ENCODE assay signal across 8 mouse cellular contexts in genomic region chr6:128065982-128066381, GRCm38 (mm10).
A peak's percentile ranks its signal among the peaks of the same experiment; 100 is the strongest.
DNase-seq lines count a peak whose midpoint lies in the region; ATAC-seq lines count a peak whose summit lies in the region.

No protein-coding gene starts in this region.

- no peaks in the 10 kb centered on the region for H3K27me3 ChIP-seq in hindbrain, embryonic 12.5 days
- H3K27me3 ChIP-seq in hindbrain, embryonic 13.5 days: no peaks in the 10 kb centered on the region
- no peaks in the 10 kb centered on the region for H3K27me3 ChIP-seq in kidney, embryonic 15.5 days
- H3K27me3 ChIP-seq in neural tube, embryonic 13.5 days: no peaks in the 10 kb centered on the region

- H3K9ac ChIP-seq in hindbrain, embryonic 12.5 days: no peak overlapping the region
- no peak overlapping the region for H3K9ac ChIP-seq in hindbrain, embryonic 13.5 days
- no peak overlapping the region for H3K9ac ChIP-seq in kidney, embryonic 15.5 days
- no peak overlapping the region for H3K9ac ChIP-seq in neural tube, embryonic 13.5 days

- H3K36me3 ChIP-seq in hindbrain, embryonic 12.5 days: no peaks in the 10 kb centered on the region
- H3K36me3 ChIP-seq in hindbrain, embryonic 13.5 days: no peaks in the 10 kb centered on the region
- H3K36me3 ChIP-seq in kidney, embryonic 15.5 days: peaks cover 4% of the 10 kb centered on the region; the same call in 1 of the 2 replicates
- no peaks in the 10 kb centered on the region for H3K36me3 ChIP-seq in neural tube, embryonic 13.5 days

- 0 out of 2 replicates have a peak overlapping the region, but pooled peaks have one; percentile 11 for H3K4me2 ChIP-seq in hindbrain, embryonic 12.5 days (replicated peaks)
- H3K4me2 ChIP-seq in hindbrain, embryonic 13.5 days: no peak overlapping the region
- no peak overlapping the region for H3K4me2 ChIP-seq in kidney, embryonic 15.5 days
- no peak overlapping the region for H3K4me2 ChIP-seq in neural tube, embryonic 13.5 days

- no peak overlapping the region for H3K4me3 ChIP-seq in hindbrain, embryonic 12.5 days
- no peak overlapping the region for H3K4me3 ChIP-seq in hindbrain, embryonic 13.5 days
- H3K4me3 ChIP-seq in kidney, embryonic 15.5 days (replicated peaks): no peak overlapping the region
- H3K4me3 ChIP-seq in neural tube, embryonic 13.5 days: no peak overlapping the region

- no peaks in the 10 kb centered on the region for H3K9me3 ChIP-seq in hindbrain, embryonic 12.5 days (replicated peaks)
- H3K9me3 ChIP-seq in hindbrain, embryonic 13.5 days: no peaks in the 10 kb centered on the region
- no peaks in the 10 kb centered on the region for H3K9me3 ChIP-seq in kidney, embryonic 15.5 days (replicated peaks)
- no peaks in the 10 kb centered on the region for H3K9me3 ChIP-seq in neural tube, embryonic 13.5 days

- no peak for ATAC-seq in hindbrain, embryonic 12.5 days (ENCODE audit: low FRiP score)
- no peak for ATAC-seq in hindbrain, embryonic 13.5 days (ENCODE audit: low FRiP score)
- peak; percentile 83 for ATAC-seq in kidney, embryonic 15.5 days (replicated peaks; ENCODE audit: low FRiP score)
- ATAC-seq in neural tube, embryonic 13.5 days (ENCODE audit: low read depth): 0 out of 2 replicates have a peak, but pooled peaks have one; percentile 29
- no peak for ATAC-seq in megakaryocyte-erythroid progenitor cell, adult 5-6 weeks (replicated peaks; ENCODE audit: low FRiP score, low TSS enrichment, poor library complexity, severe bottlenecking)

- 22% methylated on average over 7 of the region's 7 CpGs for WGBS in hindbrain, embryonic 12.5 days
- WGBS in hindbrain, embryonic 13.5 days: 39% methylated on average over 7 of the region's 7 CpGs
- WGBS in kidney, embryonic 15.5 days: 12% methylated on average over 7 of the region's 7 CpGs
- 37% methylated on average over 7 of the region's 7 CpGs for WGBS in neural tube, embryonic 13.5 days

- H3K4me1 ChIP-seq in hindbrain, embryonic 12.5 days: peaks cover 33% of the 10 kb centered on the region
- peaks cover 27% of the 10 kb centered on the region for H3K4me1 ChIP-seq in hindbrain, embryonic 13.5 days (replicated peaks)
- peaks cover 48% of the 10 kb centered on the region for H3K4me1 ChIP-seq in kidney, embryonic 15.5 days
- peaks cover 35% of the 10 kb centered on the region for H3K4me1 ChIP-seq in neural tube, embryonic 13.5 days (replicated peaks)

- peak overlapping the region; percentile 44; the same call in 1 of the 2 replicates for H3K27ac ChIP-seq in hindbrain, embryonic 12.5 days
- H3K27ac ChIP-seq in hindbrain, embryonic 13.5 days: no peak overlapping the region
- H3K27ac ChIP-seq in kidney, embryonic 15.5 days: peak overlapping the region; percentile 78
- 0 out of 2 replicates have a peak overlapping the region, but pooled peaks have one; percentile 13 for H3K27ac ChIP-seq in neural tube, embryonic 13.5 days (replicated peaks)

- DNase-seq in cerebellum, postnatal 36 days: peak; percentile 66 to 70
- no peak for DNase-seq in lung, postnatal 36 days
- DNase-seq in layer of hippocampus, adult 11-12 months (ENCODE audit: low spot score): no peak

Comparison
In these comparisons a context has a peak if more than half of its experiments do, and no peak if none do; other contexts are left out.
1. ATAC-seq: peak in kidney, embryonic 15.5 days (single experiment) and neural tube, embryonic 13.5 days (single experiment); none in hindbrain, embryonic 12.5 days (single experiment), hindbrain, embryonic 13.5 days (single experiment) and megakaryocyte-erythroid progenitor cell, adult 5-6 weeks (single experiment).
2. DNase-seq: peak in cerebellum, postnatal 36 days (2 of 2); none in lung, postnatal 36 days (single experiment) and layer of hippocampus, adult 11-12 months (single experiment).